Mouse (Mus musculus) layer of hippocampus, adult 2 months (tissue): ENCODE data around the gene Micu1. TPM values are rescaled to one million over a fixed set of nuclear protein-coding genes. Genes with fewer than 3 reads are reported as not detected.

Source experiments
- DNase-seq, 2 experiments: peaks; one replicate each; pipeline ENCODE4 v3.0.0; 2022; ENCODE audit warnings: low spot score in 2 of 2
- H3K27ac ChIP-seq: fragments of 200-600 bp; 2 replicates; pipeline ENCODE4 v1.8.1; 2022
- H3K4me3 ChIP-seq: fragments of 200-600 bp; 2 replicates; pipeline ENCODE4 v1.8.1; 2022; ENCODE audit warnings: mild to moderate bottlenecking
- CTCF ChIP-seq: fragments of 200-600 bp; conservative IDR thresholded peaks from 2 replicates; pipeline ENCODE4 v1.8.1; 2022; ENCODE audit warnings: antibody characterized with exemption, mild to moderate bottlenecking, moderate library complexity
- total RNA-seq, 2 experiments: library from RNA; stranded (reverse); gene quantifications; 2 replicates each; pipeline ENCODE4 v1.2.3; 2021

Gene Micu1
- total RNA-seq, 2 experiments from 2014 or later = 97.4 to 98.9 TPM

DNA sequence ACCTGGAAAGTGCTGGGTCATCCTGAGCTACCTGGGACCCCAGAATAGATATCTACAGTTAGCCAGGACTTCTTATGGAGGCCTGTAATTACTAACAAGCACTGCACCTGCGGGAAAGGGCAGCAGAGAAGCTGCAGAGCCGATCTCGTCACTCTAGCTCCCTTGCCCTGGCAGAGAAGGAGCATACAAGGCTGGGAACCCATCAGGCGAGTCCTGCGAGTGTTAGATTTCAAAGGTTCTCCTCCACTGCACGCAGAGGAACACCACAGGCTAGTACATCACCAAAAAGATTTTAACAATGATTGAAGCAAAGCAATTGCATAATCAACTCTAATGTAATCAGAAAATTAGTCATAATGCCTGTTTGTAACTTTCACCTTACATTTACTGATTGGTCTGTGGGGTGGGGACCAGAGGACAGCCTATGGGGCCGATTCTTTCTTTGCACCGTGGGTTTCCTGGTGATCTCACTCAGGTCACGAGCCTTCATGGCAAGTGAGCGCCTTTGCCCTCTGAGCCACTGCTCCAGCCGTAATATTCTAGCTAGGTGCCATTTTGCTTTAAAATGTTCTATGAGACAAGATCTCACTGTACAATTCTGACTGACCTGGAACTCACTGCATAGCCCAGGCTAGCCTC lies 88.1 kb downstream of the Micu1 start:
- no peak for TF ChIP-seq CTCF
- H3K4me3 ChIP-seq = no peak overlapping the region
- DNase-seq = no peak
- H3K27ac ChIP-seq = no peak overlapping the region

GRCm38 (mm10) chr10:59791896-59792295 lies 89.6 kb downstream of the Micu1 start:
- no peak overlapping the region for H3K4me3 ChIP-seq
- H3K27ac ChIP-seq = no peak overlapping the region
- DNase-seq = no peak
- no peak for TF ChIP-seq CTCF

GRCm38 (mm10) chr10:59792575-59793176 lies 90.4 kb downstream of the Micu1 start:
- TF ChIP-seq CTCF = no peak
- DNase-seq = no peak
- Histone ChIP-seq H3K27ac (peak overlapping the region; percentile 20; the same call in 1 of the 2 replicates), H3K4me3 (no peak overlapping the region)

DNA sequence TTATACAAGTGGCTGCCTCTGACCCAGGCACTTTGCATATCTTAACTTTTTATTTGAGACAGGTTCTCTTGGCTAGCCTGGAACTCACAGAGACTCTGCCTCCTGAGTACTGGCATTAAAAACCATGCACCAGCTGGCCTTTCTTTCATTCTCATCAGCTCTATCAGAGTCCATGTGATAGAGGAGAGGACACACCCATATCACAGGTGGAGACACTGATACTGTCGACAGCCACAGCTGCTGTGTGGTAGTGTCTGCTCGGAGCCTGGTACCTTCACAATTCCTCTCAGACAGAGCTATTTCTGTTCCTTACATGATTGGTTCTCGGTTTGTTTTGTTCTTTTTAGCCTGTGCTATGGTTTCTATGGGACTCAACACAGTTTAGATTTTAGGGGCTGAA lies 91.2 kb downstream of the Micu1 start:
- peak overlapping the region; percentile 20; the same call in 1 of the 2 replicates for H3K27ac ChIP-seq
- DNase-seq = no peak
- no peak for TF ChIP-seq CTCF
- no peak overlapping the region for H3K4me3 ChIP-seq

DNA sequence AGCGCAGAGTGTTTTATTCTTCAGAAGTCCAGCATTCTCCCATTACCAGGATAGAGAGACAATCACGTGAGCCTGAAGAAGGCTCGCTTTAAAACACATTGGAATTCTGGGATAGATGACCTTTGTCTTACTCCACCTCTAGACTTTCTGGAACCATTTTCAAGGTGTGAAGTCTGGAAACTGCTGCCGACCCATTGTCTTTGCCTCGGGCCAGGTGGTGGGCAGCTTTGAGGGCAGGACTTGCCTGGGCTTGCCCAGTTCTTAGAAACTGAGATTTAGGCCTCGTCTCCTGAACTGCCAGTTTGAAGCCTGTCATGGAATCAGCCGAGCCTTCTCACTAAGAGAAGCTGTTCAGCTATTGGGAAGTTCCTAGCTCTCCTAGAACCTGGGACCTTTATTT lies 92.8 kb downstream of the Micu1 start:
- no peak for TF ChIP-seq CTCF
- H3K4me3 ChIP-seq = no peak overlapping the region
- no peak for DNase-seq
- no peak overlapping the region for H3K27ac ChIP-seq

DNA sequence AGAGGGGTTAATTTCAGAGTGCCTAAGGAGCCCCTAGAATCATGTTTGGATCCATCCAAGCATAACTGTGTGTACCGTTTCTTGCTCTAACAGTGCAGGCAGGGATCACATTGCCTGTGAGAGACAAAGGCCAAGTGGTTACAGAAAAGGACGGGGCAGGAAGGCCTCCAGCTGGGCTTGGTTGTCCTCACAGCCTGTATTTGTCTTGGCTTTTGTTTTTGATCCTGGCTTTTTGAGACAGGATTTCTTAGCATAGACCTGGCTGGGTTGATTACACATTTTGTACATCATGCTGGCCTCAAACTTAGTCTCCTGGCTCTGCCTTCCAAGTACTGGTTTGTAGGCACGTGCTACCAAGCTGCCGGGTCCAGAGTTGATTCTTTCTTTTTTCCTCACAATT lies 93.6 kb downstream of the Micu1 start:
- H3K4me3 ChIP-seq = no peak overlapping the region
- no peak for TF ChIP-seq CTCF

GRCm38 (mm10) chr10:59798371-59798770 lies 96.1 kb downstream of the Micu1 start:
- TF ChIP-seq CTCF = no peak
- no peak overlapping the region for H3K27ac ChIP-seq
- DNase-seq = no peak
- H3K4me3 ChIP-seq = no peak overlapping the region

More for the DNA sequence above, 93.6 kb downstream of the Micu1 start:
- DNase-seq = no peak
- H3K27ac ChIP-seq = no peak overlapping the region

GRCm38 (mm10) chr10:59799303-59800044 lies 97.2 kb downstream of the Micu1 start:
- no peak for DNase-seq
- Histone ChIP-seq H3K4me3 (no peak overlapping the region), H3K27ac (no peak overlapping the region)
- no peak for TF ChIP-seq CTCF

DNA sequence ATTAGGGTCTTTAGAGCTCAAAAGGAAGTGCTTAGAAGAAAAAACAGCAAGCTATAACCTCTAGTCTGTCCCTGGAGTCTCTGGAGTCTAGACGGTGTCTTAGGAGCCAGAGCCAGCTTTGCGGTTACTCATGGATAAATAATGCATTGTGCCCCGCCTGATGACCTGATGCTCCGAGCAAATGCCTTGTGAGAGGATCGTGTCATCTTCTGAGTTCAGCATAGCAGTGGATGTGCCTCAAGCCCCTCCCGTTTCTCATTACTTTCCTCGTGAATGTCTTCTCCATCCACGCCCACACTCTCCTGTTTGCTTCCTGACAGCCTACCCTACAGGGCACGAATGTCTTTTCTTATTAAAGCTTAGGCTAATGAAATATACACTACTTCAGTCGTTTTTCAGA lies 97.9 kb downstream of the Micu1 start:
- no peak for DNase-seq

DNA sequence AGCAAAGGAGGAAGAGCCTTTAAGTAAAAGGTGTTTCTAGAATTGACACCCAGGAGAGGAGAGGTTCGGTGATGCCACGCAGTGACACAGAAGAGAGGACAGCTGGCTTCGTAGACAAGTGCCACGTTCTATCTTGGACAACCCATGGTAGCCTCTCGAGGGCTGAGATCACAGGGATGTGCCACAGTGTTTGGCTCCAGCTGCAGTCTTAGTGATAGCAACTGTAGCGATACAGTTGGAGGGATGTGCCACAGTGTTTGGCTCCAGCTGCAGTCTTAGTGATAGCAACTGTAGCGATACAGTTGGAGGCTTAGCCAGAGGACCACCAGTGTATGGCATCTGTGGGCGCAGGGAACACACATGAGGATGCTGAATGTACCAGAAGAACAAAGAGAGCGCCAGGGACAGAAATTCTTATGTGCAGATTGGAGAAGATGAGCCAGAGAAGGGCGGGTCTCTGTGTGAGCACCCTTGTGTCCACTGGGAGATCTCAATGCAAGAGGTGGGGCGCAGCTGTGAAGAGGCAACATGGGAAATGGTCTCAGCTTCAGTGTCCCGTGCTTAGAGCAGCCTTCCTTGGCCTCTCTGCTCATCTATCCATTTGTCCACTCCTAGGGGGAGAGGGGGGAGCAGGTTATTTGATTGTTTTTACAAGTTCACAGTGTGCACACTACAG lies 98.7 kb downstream of the Micu1 start:
- DNase-seq = no peak
- no peak overlapping the region for H3K4me3 ChIP-seq
- no peak for TF ChIP-seq CTCF
- no peak overlapping the region for H3K27ac ChIP-seq

More for the DNA sequence above, 97.9 kb downstream of the Micu1 start:
- Histone ChIP-seq H3K4me3 (no peak overlapping the region), H3K27ac (no peak overlapping the region)
- TF ChIP-seq CTCF = no peak

DNA sequence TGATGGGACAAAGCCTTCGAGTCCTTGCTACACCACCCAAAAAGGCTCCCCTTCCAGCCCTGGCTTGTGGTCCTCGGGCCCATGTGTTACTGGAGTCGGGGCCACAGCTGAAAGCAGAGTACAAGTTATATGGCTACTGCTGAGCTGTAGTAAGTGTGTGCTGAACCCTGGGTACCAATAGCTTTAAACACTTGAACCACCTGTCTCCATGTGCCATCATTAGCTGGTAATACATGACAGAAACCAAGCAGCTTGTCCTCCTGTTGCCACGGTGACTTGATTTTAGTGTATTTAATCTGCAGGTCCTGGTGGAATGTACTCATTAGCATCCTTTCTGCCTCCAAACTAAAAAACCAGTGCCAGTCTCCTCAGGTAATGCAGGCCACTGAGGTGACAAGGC lies 106.4 kb downstream of the Micu1 start:
- Histone ChIP-seq H3K27ac (peak overlapping the region; percentile 52; the same call in 1 of the 2 replicates), H3K4me3 (no peak overlapping the region)
- TF ChIP-seq CTCF = no peak
- DNase-seq = no peak

GRCm38 (mm10) chr10:59809991-59810574 lies 107.8 kb downstream of the Micu1 start:
- Histone ChIP-seq H3K4me3 (no peak overlapping the region), H3K27ac (peak overlapping the region; percentile 52; the same call in 1 of the 2 replicates)
- no peak for TF ChIP-seq CTCF
- no peak for DNase-seq

DNA sequence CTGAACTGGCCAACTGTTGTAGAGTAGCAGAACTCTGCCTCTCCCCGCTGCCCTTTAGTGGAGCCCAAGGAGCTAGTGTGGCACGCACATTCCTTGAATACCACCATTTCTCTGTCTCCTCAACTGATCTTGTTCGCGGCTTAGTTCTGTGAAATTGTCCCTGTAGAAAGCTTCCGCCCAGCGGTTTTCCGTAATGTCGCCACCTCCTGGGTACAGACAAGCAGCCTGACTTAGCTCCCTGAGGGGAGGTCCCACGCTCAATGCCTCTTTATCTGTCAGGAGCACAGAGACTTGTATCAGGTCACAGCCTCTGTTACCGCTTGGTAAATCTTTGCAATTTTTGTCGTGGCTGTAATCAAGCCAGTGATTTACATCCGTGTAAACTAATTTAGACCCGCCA lies 110.7 kb downstream of the Micu1 start:
- H3K27ac ChIP-seq = no peak overlapping the region
- peak; percentile 21; the same call in 1 of the 2 replicates for TF ChIP-seq CTCF
- no peak for DNase-seq
- no peak overlapping the region for H3K4me3 ChIP-seq
